Mouse (Mus musculus) frontal cortex, adult (tissue): Measurements from ENCODE around the gene Gm36864.
"Not testable (repeated sequence)": the region's sequence is repeated elsewhere in the genome, so short reads cannot be mapped to it uniquely, and the experiment has no call there.

Experiments used
- ATAC-seq: cut with Nextera tagmentation; 2 replicates; pipeline ENCODE4 v1.9.2; 2017; ENCODE audit warnings: mild to moderate bottlenecking, moderate library complexity, mixed read lengths; ENCODE audit not compliant: low TSS enrichment

Gene Gm36864

GRCm38 (mm10) chr7:44235909-44236308 lies at the start of gene Gm36864:
TSS of gene Gm36864 (plus strand) at chr7:44236177.
- no peak for ATAC-seq

DNA sequence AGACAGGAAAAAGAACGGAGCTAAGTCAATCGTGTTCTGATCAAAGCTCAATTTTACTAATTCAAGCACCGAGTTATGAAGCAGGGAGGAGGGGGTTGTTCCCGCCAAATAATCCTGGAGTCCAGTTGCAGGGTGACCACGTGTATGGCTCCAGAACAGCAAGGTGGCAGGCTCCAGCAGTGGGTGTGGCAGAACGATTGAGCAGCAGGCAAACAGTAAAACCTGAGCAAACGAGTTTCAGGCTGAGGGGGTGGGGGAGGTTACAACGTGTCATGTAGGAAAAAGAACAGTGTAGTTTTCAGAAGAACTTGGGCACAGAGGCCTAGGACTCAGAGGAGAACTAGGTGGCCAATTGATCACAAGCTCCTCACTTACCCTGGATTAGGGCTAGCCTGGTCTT lies 49.5 kb upstream of the Gm36864 start:
- ATAC-seq: not testable (repeated sequence)

GRCm38 (mm10) chr7:44187936-44188335 lies 48.0 kb upstream of the Gm36864 start, which contains the start of gene Klk1b24:
TSS of gene Klk1b24 (plus strand) at chr7:44188236.
- ATAC-seq: not testable (repeated sequence)

- ATAC-seq: not testable (repeated sequence)
These were observed 42.5 kb upstream of the Gm36864 start for GRCm38 (mm10) chr7:44193466-44193865.

GRCm38 (mm10) chr7:44197891-44198290 lies 38.1 kb upstream of the Gm36864 start, which contains the start of gene Klk1b3:
TSS of gene Klk1b3 (plus strand) at chr7:44198191.
- no peak for ATAC-seq

- not testable (repeated sequence) for ATAC-seq
These were observed 28.8 kb upstream of the Gm36864 start, which contains the start of gene Klk1b4 for GRCm38 (mm10) chr7:44207135-44207534. TSS of gene Klk1b4 (plus strand) at chr7:44207435.

DNA sequence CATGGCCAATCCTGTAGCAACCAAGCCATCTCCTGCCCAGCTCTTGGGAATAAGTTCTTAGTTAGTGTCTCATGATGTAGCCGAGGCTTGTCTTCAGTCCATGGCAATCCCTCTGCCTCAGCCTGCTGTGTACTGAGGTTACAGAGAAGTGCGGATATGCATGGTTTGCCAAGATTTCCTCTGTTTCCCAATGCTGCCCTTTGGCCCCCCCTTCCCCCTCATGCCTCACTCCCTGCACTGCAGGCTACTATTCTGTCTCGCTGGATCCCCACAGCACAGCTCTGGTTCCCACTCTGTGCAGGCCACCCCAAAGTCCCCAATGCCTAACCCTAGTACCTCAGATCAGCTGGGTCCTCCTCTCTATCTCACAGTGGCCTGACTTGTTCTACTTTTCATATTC lies 27.7 kb upstream of the Gm36864 start:
- no peak for ATAC-seq

DNA sequence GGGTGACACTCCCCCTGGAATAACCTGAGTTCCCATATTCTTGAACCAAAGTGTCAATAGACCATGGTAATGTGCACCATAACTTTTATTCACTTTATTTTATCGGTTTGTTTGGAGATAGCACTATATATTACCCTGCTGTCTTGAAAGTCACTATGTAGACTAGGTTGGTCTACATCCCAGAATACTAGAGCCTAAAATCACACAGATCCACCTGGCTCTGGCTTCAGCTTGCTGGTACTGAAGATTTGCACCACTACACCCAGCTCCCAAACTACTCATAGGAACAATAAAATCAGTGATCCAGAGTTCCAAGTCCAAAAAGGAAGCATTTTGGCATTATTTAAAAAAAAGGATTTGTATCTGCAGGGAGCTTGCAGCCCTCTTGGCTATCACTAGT lies 20.3 kb upstream of the Gm36864 start, which contains the start of gene Klk1b5:
Klk1b5 (plus strand) TSS at position 301 of the 400 bp plus-strand sequence.
- no peak for ATAC-seq

GRCm38 (mm10) chr7:44221601-44222000 lies 14.4 kb upstream of the Gm36864 start:
- not testable (repeated sequence) for ATAC-seq

DNA sequence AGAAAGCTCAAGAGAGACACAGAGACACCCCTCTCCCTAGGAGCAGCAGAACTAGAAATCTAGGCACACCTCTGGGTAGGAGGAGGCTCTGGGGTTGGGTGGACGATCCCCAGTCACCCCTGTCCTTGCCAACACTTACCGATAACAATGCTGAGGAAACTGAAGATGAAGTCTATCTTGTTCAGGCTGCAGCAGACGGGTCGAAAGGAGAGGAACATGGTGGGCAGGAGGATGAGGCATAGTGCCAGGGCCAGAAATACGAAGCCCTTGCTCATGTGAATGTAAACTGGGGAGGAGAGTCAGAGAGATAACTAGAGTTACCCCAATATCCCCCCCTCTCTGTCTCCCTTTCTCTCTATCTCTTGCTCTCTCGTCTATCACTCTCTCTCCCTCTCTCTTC lies 13.6 kb upstream of the Gm36864 start:
- not testable (repeated sequence) for ATAC-seq

DNA sequence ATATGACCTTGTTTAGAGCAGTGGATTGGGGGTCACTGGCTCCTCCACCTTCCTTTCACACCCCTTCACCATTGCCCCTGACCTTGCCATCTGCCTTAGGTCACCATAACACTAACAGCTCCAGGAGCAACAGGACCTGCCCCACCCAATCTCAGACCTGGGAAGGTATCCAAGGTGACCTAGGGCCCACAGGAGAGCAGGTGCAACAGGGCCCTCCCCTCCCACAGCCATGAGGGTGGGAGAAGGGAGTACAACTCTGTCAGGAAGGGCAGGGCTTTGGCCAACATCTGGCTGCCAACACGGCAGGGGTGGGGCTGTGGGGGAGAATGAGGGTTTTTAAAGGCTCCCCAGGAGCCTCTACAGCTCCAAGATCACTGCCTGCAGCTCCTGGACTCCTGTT lies 10.9 kb upstream of the Gm36864 start, which contains the start of gene Klk1:
Klk1 (plus strand) TSS at position 285 of the 400 bp plus-strand sequence.
- ATAC-seq: no peak

DNA sequence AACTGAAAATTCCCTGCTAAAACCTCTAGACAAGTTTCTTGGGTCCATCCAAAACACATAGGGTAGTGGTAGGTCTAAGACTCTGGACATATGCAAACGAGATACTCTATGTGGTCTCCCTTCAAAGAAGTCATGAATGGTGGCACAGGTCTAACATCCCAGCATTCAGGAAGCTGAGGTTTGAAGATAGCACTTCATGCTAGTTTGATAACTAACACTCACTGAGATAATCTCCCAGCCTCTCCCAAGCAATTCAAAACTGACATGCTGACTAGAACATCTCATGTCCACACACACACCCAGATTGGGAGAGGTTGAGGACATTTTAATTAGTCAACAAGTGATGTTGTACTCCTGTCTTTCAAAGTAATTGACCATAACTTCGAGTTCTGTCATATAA lies 3.9 kb downstream of the Gm36864 start:
- ATAC-seq: no peak

GRCm38 (mm10) chr7:44240712-44241111 lies 4.7 kb downstream of the Gm36864 start:
- peak; percentile 23; the same call in 1 of the 2 replicates for ATAC-seq

GRCm38 (mm10) chr7:44241163-44241562 lies 5.2 kb downstream of the Gm36864 start:
- ATAC-seq: peak; percentile 68; the same call in 1 of the 2 replicates

GRCm38 (mm10) chr7:44244080-44244479 lies 8.1 kb downstream of the Gm36864 start:
- no peak for ATAC-seq

DNA sequence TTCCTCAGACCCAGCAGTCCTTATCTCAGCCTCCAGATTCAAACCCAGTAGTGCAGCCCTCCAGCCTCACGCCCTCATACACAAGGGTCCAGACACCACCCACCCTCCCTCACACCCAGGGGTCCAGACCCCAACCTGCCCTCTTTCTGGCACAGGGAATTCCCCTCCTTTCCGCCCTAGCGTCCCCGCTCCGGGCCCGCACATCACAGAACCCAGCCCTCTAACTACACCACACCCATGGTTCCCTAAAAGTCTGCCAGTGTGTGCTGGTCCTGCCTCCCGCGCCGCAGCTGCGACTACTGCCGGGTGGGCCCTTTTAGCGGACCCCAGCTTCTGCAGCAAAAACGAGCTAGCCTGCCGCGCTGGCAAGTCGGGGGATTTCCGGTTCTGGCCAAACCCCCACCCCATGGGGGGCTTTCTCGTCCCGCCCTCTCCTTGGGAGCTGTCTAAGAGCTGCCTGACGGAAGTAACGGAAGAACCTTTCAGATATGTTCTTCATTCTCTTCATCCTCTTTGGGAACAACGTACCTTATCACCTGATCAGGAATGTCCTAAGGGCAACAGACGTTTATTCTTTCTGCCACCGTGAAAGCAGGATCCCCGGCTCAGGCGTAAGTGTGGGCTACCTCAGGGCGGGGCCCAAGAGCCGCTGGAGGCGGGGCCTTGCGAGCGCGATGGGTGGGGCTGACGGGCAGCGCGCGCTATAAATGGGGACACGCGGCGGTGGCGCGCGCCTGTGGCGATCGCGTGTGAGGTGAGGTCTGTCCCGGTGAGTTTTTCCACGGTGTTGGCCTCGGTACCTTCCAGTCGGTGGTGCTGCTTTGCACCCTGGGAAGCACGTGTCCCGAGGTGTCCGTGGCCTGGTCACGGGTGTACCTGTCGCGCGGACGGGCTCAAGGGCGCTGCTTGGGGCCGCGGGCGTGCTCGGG lies 10.3 kb downstream of the Gm36864 start, which contains the start of the genes 1700028J19Rik and 2410002F23Rik:
1700028J19Rik (minus strand) TSS at position 641 of the 929 bp plus-strand sequence.
2410002F23Rik (plus strand) TSS at position 668 of the 929 bp plus-strand sequence.
- peak; percentile 87 for ATAC-seq

GRCm38 (mm10) chr7:44246984-44247470 lies 11.1 kb downstream of the Gm36864 start:
- ATAC-seq: peak; percentile 29; the same call in 1 of the 2 replicates

GRCm38 (mm10) chr7:44247971-44248370 lies 12.0 kb downstream of the Gm36864 start:
- no peak for ATAC-seq

GRCm38 (mm10) chr7:44249248-44249647 lies 13.3 kb downstream of the Gm36864 start:
- ATAC-seq: no peak

GRCm38 (mm10) chr7:44250732-44251275 lies 14.8 kb downstream of the Gm36864 start:
- ATAC-seq: not testable (repeated sequence)

- no peak for ATAC-seq
These were observed 17.1 kb downstream of the Gm36864 start for GRCm38 (mm10) chr7:44253023-44253616.

GRCm38 (mm10) chr7:44254930-44255329 lies 19.0 kb downstream of the Gm36864 start:
- ATAC-seq: no peak
